Mouse (Mus musculus): Measurements from ENCODE around the gene Lsr. TPM values are rescaled to one million over a fixed set of nuclear protein-coding genes. Genes with fewer than 3 reads are reported as not detected.

Lsr gene
- total and polyA plus RNA-seq, 2 experiments from 2014 or later: 4.0 to 6.2 TPM

GRCm38 (mm10) chr7:30988519-30989162 lies 15.4 kb upstream of the Lsr start:
- TF ChIP-seq EP300 (IDR thresholded peaks at IDR 0.05; ENCODE audit: low read depth): no peak
- TF ChIP-seq CTCF (IDR thresholded peaks at IDR 0.05; ENCODE audit: low read depth): no peak
- DNase-seq (ENCODE audit: low spot score): no peak
- ATAC-seq (ENCODE audit: insufficient read depth, low read depth): no peak
- H3K36me3 ChIP-seq (replicated peaks; ENCODE audit: control insufficient read depth, insufficient read depth, low read length): no peaks in the 10 kb centered on the region
- H3K9ac ChIP-seq (replicated peaks; ENCODE audit: low read depth, low read length): no peak overlapping the region
- H3K27me3 ChIP-seq (ENCODE audit: control insufficient read depth, insufficient read depth, low read length): no peaks in the 10 kb centered on the region
- no peak overlapping the region for H3K27ac ChIP-seq (ENCODE audit: low read depth)
- no peak overlapping the region for H3K4me2 ChIP-seq (ENCODE audit: low read depth, low read length)
- no peaks in the 10 kb centered on the region for H3K4me1 ChIP-seq (ENCODE audit: control insufficient read depth, insufficient read depth)
- 80% methylated on average over 4 of the region's 4 CpGs for WGBS
- H3K9me3 ChIP-seq (replicated peaks; ENCODE audit: control insufficient read depth, low read length): no peaks in the 10 kb centered on the region
- H3K4me3 ChIP-seq (ENCODE audit: low read depth, low read length): no peak overlapping the region

DNA sequence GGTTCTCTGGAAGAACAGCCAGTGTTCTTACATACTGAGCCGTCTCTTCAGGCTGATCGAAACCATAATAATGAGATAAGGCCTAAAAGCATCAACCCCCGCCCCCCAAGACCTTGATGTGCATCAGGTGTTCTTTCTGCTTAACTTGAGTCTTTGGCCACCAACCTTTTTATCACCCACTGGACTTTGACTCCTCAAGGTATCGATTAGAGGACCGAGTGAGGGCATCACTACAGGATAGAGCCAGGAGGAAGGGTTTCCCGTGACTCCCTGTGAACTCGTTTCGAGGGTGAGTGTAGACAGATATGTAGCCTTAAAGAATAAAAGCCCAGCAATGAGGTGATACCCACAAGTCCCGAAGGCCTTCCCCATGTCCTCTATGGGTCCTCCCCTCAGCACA lies 12.1 kb upstream of the Lsr start:
- ATAC-seq (ENCODE audit: insufficient read depth, low read depth): no peak
- Histone ChIP-seq H3K27ac (ENCODE audit: low read depth) (no peak overlapping the region), H3K4me2 (ENCODE audit: low read depth, low read length) (no peak overlapping the region), H3K4me1 (ENCODE audit: control insufficient read depth, insufficient read depth) (no peaks in the 10 kb centered on the region), H3K9ac (replicated peaks; ENCODE audit: low read depth, low read length) (no peak overlapping the region), H3K27me3 (ENCODE audit: control insufficient read depth, insufficient read depth, low read length) (no peaks in the 10 kb centered on the region), H3K9me3 (replicated peaks; ENCODE audit: control insufficient read depth, low read length) (no peaks in the 10 kb centered on the region), H3K36me3 (replicated peaks; ENCODE audit: control insufficient read depth, insufficient read depth, low read length) (no peaks in the 10 kb centered on the region), H3K4me3 (ENCODE audit: low read depth, low read length) (no peak overlapping the region)
- WGBS: 86% methylated on average over 9 of the region's 9 CpGs
- no peak for TF ChIP-seq EP300 (IDR thresholded peaks at IDR 0.05; ENCODE audit: low read depth)
- no peak for DNase-seq (ENCODE audit: low spot score)

DNA sequence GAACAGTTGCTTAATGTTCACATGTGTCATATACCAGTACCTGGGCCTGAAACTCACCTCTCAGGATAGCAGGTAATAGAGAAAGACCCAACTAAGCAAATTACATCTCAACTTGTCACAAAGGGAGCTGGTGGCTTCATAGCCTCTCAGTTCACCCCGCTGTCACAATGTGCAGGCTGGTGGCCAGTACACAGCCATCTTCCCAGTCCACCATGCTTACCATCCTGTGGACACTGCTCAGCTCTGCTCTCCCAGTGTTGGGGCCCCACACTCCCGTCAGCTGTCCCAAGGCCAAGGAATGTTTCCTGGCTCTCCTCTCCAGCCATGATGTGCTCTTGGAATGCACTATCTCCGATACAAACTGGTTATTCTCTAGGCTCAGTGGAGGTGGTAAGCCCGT lies 8.4 kb upstream of the Lsr start:
- H3K4me3 ChIP-seq (ENCODE audit: low read depth, low read length): no peak overlapping the region
- 83% methylated on average over 4 of the region's 4 CpGs for WGBS
- H3K4me1 ChIP-seq (ENCODE audit: control insufficient read depth, insufficient read depth): no peaks in the 10 kb centered on the region
- H3K36me3 ChIP-seq (replicated peaks; ENCODE audit: control insufficient read depth, insufficient read depth, low read length): no peaks in the 10 kb centered on the region
- DNase-seq (ENCODE audit: low spot score) (no peak), ATAC-seq (ENCODE audit: insufficient read depth, low read depth) (no peak)
- no peak overlapping the region for H3K27ac ChIP-seq (ENCODE audit: low read depth)
- no peak overlapping the region for H3K4me2 ChIP-seq (ENCODE audit: low read depth, low read length)
- no peaks in the 10 kb centered on the region for H3K27me3 ChIP-seq (ENCODE audit: control insufficient read depth, insufficient read depth, low read length)
- no peaks in the 10 kb centered on the region for H3K9me3 ChIP-seq (replicated peaks; ENCODE audit: control insufficient read depth, low read length)
- no peak overlapping the region for H3K9ac ChIP-seq (replicated peaks; ENCODE audit: low read depth, low read length)
- TF ChIP-seq EP300 (IDR thresholded peaks at IDR 0.05; ENCODE audit: low read depth) (no peak), CTCF (IDR thresholded peaks at IDR 0.05; ENCODE audit: low read depth) (no peak)

DNA sequence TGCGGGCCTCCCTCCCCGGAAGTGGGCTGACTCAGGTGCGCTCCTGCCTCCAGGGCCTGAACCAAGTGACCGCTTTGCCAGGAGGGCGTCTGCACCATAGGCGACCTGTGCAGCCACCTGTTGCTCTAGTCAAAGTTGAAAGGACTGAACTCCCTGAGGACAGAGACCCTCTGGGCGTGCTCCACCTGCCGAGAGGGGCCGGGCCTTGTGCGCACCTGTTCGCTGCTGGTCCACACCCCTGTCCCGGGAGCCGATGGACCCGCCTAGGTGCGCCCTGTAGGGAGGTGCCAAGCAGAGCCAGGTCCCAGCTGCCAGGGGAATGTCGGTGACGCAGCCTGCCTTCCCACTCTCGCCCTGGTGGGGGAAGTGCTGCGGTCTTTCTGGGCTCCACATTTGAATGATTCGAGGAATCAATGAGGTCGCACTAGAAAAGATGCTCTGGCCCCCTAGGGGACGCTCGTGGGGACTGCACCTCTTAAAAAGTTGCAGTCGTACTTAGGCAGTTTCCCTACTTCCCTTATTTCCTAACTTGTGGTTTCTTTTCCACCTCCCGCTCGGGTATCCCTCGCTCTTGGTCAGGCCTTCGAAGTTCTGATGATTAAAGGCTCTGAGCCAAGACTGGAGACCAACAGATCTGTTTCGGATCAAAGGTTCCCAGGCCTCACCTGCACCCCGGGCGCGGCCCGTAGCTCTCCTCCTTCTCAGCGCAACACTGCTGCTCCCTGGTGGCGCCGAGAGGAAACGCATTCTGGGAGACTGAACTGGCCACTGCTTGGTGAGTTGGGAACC lies 431 bp upstream of the Lsr start, which contains the start of gene Fam187b:
Gene Fam187b, plus strand, starts transcription at position 290 of the 789 bp plus-strand sequence.
- peak; percentile 82 for ATAC-seq (ENCODE audit: insufficient read depth, low read depth)
- peaks cover 15% of the 10 kb centered on the region for H3K27me3 ChIP-seq (ENCODE audit: control insufficient read depth, insufficient read depth, low read length)
- peak; percentile 82 for TF ChIP-seq CTCF (IDR thresholded peaks at IDR 0.05; ENCODE audit: low read depth)
- TF ChIP-seq EP300 (IDR thresholded peaks at IDR 0.05; ENCODE audit: low read depth): no peak
- under 1% methylated on average over 37 of the region's 37 CpGs for WGBS
- H3K9ac ChIP-seq (replicated peaks; ENCODE audit: low read depth, low read length): no peak within 1 kb of the TSS
- peak; percentile 79 for DNase-seq (ENCODE audit: low spot score)
- no peaks in the 10 kb centered on the region for H3K36me3 ChIP-seq (replicated peaks; ENCODE audit: control insufficient read depth, insufficient read depth, low read length)
- no peak within 1 kb of the TSS for H3K27ac ChIP-seq (ENCODE audit: low read depth)
- H3K9me3 ChIP-seq (replicated peaks; ENCODE audit: control insufficient read depth, low read length): no peaks in the 10 kb centered on the region
- peak within 1 kb of the TSS; percentile 46 for H3K4me3 ChIP-seq (ENCODE audit: low read depth, low read length)
- H3K4me2 ChIP-seq (ENCODE audit: low read depth, low read length): peak within 1 kb of the TSS; percentile 54
- no peaks in the 10 kb centered on the region; the same call in 1 of the 2 replicates for H3K4me1 ChIP-seq (ENCODE audit: control insufficient read depth, insufficient read depth)

- no peaks in the 10 kb centered on the region for H3K9me3 ChIP-seq (replicated peaks; ENCODE audit: control insufficient read depth, low read length)
- no peaks in the 10 kb centered on the region; the same call in 1 of the 2 replicates for H3K4me1 ChIP-seq (ENCODE audit: control insufficient read depth, insufficient read depth)
- H3K27ac ChIP-seq (ENCODE audit: low read depth): no peak overlapping the region
- DNase-seq (ENCODE audit: low spot score) (no peak), ATAC-seq (ENCODE audit: insufficient read depth, low read depth) (no peak)
- H3K36me3 ChIP-seq (replicated peaks; ENCODE audit: control insufficient read depth, insufficient read depth, low read length): no peaks in the 10 kb centered on the region
- TF ChIP-seq EP300 (IDR thresholded peaks at IDR 0.05; ENCODE audit: low read depth): no peak
- TF ChIP-seq CTCF (IDR thresholded peaks at IDR 0.05; ENCODE audit: low read depth): no peak
- peaks cover 15% of the 10 kb centered on the region for H3K27me3 ChIP-seq (ENCODE audit: control insufficient read depth, insufficient read depth, low read length)
- H3K9ac ChIP-seq (replicated peaks; ENCODE audit: low read depth, low read length): no peak overlapping the region
- 10% methylated on average over 41 of the region's 41 CpGs for WGBS
- H3K4me3 ChIP-seq (ENCODE audit: low read depth, low read length): peak overlapping the region; percentile 46
- H3K4me2 ChIP-seq (ENCODE audit: low read depth, low read length): peak overlapping the region; percentile 54
Measured at GRCm38 (mm10) chr7:30972426-30973250, 626 bp downstream of the Lsr start.
